Mouse (Mus musculus): ENCODE data around the gene Hoxc4.

Hoxc4 gene

DNA sequence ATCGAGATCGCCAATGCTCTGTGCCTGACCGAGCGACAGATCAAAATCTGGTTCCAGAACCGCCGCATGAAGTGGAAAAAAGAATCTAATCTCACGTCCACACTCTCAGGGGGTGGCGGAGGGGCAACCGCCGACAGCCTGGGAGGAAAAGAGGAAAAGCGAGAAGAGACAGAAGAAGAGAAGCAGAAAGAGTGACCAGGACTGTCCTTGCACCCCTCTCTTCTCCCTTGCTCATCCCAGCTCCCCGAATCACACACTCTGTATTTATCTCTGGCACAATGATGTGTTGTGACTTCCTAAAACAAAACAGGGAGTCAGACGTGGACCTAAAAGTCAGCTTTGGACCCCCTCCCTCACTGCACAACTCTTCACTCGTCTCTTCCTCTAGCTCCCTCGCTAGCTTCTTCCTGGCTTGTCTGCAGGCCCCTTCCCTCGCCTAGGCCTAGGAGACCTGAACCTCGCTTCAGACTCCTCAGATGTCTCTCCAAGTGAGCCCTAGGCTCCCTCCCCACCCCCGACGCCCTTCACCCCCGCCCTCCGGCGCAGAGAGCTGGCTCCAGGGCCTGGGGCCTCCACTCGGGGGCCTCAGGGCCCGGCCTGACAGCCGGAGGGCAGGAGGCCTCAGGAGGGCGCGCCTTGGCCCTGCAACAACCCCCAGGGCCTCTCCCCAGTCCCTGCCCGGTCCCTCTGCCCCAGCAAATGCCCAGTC lies 7.7 kb upstream of the Hoxc4 start:
- DNase-seq (ENCODE audit: low read depth, low spot score): no peak

DNA sequence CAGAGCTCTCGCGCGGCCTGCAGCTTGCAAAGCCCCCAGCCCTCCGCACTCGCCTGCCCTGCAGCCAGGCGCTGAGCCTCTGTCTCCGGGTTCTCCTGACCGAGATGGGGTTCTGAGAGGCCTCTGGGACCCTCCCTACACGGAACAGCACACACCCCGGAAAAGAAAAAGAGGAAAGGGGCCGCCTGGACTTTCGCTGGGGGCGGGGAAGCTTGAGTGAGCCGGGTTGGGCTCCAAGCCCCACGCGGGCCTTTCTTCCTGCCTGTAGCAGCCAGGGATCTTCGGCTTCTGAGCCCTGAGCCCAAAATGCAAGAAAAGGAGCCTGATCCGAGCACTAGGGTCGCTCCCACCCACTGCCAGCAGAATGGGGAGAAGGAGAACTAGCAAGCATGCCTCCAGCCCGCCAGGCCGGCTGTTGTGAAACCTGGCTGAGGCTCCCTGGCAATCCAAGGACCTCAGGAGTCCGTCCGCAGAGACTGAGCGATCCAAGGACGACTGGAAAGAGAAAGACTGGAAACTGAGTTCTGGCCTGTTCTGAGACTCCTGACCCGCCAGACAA lies 6.7 kb upstream of the Hoxc4 start:
- no peak for DNase-seq (ENCODE audit: low read depth, low spot score)

DNA sequence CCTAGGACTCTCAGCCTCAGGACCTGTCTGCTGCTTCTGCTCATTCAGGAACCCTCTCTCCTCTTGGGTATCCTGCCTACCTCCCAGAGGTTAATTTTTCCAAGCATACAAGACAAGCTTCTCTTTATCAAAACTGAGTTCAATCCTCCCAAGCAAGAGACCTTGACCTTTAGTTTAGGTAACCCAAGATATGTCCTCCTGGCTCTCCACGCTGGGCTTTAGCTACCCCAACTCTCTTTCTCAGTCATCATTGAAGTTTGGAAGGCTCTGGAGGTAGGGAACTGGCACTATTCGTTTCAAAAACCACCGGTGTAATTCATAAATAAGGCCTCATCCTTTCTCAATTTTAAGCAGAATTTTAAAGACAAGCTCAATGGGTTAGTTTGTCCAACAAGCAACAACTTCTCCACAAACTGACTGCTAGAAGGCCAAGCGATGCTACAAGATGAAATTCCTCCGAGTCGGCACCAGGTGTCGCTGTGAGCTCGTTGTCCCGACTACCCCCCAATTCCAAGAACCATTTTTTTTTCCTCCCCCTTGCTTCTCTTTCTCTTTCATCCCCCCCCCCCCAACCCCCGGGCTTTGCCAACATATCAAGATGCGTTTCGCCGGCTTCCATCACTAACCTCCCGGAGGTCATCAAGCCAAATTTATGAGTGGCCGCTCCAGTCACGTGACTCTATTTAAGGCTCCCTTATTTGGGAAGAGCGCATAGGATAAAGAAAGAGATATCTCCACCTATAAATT lies 5.3 kb upstream of the Hoxc4 start:
- DNase-seq (ENCODE audit: low read depth, low spot score): peak; percentile 82

DNA sequence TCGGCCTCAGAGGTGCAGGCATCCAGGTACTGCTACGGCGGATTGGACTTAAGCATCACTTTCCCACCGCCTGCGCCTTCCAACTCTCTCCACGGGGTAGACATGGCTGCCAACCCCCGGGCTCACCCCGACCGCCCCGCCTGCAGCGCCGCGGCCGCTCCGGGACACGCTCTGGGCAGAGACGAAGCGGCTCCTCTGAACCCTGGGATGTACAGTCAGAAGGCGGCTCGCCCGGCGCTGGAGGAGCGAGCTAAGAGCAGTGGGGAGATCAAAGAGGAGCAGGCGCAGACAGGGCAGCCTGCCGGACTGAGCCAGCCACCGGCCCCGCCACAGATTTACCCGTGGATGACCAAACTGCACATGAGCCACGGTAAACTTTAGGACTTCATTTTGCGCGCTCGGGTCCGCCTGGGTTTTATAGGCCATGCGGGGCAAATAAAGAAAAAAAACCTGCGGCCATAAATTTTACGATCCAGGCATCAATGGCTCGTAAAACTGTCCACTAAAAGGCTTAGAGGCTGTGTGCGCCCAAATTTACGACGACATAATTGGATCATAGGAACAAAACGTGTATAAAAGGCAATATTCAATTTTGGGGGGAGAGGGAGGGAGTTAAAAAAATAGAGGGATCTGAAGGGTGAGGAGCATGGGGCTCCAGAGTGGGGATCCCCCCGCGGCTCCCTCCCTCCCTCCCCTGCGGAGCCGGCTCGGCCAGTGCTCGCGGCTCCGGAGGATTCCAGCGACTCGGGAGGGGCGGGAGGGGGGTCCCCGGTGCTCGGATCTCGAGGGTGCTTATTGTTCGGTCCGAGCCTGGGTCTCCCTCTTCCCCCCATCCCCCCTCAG lies 4.3 kb upstream of the Hoxc4 start:
- DNase-seq (ENCODE audit: low read depth, low spot score): peak; percentile 77

DNA sequence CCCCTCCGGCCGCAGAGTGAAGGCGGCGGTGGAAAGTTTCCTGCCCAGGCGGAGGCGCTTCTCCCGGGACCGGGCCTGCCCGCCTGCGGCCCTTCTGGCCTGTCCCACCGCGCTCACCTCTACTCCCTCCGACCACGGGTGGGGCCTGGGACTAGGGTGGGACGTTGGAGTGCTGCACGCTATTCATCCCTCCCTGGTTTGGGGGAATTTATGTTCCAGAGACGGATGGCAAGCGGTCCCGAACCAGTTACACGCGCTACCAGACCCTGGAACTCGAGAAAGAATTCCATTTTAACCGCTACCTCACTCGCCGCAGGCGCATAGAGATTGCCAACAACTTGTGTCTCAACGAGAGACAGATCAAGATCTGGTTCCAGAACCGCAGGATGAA lies 3.7 kb upstream of the Hoxc4 start:
- no peak for DNase-seq (ENCODE audit: low read depth, low spot score)

DNA sequence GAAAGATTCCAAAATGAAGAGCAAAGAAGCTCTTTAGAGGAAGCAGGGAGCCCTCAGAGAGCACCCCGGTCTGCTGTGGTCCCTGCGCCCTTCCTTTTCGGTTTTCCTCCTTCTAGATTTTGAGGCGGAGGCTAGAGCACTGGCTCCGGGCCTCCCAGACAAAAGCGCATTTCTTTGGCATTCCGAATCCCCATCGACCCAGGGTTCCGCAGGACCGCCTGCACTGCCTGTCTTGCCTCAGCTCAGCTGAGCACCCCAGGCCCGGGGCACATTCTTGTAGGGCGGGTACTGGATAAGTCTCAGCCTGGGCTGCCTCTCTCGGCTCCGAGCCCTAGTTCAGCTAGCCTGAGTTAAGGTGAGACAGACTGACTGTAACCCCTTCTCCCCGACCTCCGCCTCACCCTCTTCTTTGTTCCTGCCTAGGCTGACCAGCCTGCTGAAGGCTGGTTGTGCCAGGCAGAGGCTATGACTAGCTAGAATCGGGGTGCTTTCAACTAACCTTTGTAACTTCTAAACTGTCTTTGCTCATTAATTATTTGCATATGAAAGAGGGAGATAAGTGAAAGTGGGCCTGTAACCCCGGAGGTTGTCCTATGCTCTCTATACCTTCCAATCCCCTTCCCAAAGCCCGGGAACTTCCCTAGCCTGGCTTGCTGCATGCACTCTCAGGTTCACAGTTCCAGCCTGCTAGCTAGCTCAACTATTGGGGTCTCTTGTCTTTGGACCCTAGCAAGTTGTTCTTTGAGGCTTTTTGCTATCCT lies 3.1 kb upstream of the Hoxc4 start:
- DNase-seq (ENCODE audit: low read depth, low spot score): no peak

DNA sequence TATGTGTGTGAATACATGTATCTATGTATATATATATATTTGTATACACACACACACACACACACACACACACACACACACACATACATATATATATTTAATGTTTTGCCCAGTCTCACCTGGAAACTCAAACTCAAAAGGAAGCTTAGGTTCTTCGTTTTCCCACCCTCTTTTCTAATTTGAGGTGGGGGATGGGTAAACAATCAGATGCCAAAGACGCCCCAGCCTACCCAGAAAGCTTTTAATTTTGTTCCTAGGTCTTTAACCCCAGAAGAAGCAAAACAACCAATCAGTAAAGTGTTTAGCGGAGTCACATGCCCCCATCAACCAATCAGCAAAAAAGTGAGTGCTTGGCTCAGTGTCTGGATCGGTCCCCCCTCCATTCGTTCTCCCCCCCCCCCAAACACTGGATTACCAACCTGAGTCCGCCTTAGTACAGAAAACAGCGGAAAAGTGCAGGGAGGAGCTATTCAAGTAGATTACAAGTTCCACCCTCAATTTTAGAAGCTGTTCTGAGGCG lies 2.2 kb downstream of the Hoxc4 start:
- DNase-seq (ENCODE audit: low read depth, low spot score): no peak

DNA sequence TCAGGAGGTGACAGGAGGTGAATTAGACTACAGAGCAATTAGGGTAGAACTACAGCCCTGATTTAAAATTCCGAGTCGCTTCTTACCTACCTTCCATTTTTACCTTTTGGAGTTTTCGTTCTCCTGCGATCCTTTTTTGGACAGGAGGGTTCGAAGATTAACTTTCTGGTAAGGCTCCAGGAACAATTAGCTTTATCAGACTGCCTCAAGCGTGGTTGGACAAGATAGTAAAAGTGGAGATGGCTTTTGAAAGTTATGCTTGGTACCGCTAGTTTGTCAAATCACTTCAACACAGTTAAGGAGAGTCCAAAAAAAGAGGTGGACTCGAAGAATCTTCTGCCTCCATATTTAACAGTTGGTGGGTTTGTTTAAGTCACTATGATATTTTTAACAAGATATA lies 2.8 kb downstream of the Hoxc4 start:
- no peak for DNase-seq (ENCODE audit: low read depth, low spot score)

DNA sequence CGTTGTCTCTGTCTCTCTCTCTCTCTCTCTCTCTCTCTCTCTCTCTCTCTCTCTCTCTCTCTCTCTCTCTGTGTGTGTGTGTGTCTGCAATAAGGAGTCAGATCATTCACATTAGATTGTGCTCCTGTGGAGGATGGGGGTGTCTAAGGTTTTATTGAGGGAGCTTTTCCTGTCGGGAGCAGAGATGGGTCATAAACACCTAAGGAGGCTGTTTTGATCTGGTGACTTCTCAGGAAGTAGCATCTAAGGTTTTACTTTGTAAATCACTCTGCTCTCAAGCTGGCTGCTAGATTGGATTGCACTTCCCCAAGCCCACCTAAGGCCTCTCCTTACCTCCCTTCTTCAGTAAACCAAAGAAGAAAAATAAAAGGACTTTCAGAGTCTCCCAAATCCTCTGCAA lies 5.4 kb downstream of the Hoxc4 start:
- no peak for DNase-seq (ENCODE audit: low read depth, low spot score)

DNA sequence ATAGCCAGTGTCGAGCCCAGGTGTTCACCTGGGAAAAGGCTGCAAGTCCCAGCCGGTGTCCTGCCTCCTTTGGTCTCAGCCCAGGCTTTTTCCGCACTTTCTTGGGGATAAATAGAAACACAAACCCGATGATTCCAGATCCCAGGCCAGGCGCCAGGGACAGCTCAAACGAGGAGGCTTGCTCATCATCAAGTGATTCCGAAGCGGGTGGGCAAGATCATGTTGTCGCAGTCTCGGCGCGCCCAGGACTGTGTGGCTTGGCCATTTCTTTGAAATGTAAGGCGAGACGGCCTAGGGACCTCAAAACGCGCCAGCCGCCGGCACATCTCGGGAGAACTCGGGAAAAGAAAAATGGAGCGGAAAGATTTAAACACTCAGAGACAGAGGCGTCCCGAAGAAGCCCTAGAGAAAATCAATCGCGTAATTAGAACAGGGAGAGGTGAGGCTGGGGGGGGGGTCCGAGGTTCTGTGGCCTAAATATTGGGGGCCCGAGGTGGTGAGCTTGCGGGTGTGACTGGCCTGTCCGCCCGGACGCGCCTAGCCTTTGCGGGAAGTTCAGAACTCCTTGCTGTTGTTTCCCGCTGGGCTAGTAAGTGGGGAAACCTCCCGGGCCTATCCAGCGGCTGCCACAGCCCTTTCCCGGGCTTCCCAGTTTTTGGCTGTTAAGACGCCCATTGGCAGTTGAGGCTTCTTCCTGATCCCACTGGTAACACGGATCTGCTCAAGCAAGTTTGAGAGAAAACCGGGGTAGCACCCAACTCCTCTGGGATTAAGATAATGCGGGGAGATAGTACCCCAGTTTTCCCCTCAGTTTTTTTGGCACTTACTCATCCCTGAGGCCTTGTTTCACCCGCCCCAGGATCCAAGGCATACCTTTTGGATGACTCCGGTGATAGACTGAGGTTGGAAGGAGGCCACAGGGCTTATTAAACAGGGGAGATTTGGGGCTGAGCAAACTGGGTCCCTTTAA lies 8.8 kb downstream of the Hoxc4 start:
- no peak for DNase-seq (ENCODE audit: low read depth, low spot score)

DNA sequence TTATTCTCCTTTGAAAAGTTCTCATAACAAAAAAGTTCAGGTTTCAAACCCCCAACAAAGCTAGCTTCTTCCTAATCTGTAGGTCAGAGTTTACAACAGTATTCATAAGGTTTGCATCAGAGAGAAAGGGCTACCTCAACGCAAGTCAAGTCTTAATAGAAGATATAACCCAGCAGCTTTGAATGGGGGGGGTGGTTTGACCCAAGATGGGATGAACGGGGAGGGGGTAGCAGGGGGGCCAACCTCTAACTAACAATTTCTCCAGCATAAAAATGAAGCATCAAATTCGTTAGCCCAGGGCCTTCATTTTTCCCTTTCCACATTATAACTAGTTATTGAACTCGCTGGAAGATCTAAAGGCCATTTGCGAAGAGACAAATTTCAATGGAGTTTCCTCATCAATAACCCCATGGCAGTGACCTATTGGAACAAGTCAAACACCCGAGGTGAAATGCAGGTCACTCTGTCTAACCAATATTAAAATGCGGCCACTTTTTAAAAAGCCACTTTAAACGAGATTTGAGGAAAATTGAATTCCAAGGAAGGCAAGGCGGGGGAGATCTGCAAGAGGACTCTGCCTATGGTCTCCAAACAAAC lies 10.3 kb downstream of the Hoxc4 start:
- no peak for DNase-seq (ENCODE audit: low read depth, low spot score)

DNA sequence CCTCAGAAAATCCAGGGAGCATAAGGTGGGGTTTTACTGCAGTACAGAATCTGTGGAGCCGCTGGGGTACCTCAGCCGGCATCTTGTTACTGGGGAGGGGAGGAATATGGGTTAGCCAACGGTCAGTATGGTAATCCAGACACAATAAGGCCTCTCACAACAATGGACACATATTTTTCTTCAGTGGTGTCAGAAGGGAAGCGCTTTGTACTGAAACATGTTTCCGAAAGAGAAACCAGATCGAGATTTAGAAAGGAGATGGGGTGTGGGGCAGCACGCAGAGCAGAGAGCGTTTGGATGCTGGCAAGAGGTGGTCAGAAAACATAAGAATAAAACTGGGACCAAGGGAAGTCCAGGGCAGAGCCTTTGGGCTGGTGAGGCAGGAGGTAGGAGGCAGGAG lies 11.4 kb downstream of the Hoxc4 start:
- no peak for DNase-seq (ENCODE audit: low read depth, low spot score)

DNA sequence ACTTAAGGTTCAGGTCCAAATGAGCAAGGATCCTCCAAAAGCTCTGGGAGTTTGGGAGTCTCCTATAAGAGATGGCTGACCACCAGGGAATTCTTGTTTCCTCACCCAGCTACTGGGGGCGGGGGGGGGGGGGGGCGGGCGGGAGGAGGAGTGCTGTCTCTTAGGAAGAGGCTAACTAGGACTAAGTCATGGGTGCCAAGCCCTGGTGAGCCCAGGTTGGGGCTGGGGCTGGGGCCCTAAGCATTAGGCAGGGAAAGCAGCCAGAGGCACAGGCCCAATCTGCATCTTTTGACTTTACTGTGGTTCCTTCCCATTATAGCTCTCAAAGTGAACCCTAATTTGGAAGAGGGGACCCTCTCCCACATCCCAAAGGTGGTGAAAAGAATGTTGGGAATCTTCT lies 13.4 kb downstream of the Hoxc4 start:
- DNase-seq (ENCODE audit: low read depth, low spot score): no peak

DNA sequence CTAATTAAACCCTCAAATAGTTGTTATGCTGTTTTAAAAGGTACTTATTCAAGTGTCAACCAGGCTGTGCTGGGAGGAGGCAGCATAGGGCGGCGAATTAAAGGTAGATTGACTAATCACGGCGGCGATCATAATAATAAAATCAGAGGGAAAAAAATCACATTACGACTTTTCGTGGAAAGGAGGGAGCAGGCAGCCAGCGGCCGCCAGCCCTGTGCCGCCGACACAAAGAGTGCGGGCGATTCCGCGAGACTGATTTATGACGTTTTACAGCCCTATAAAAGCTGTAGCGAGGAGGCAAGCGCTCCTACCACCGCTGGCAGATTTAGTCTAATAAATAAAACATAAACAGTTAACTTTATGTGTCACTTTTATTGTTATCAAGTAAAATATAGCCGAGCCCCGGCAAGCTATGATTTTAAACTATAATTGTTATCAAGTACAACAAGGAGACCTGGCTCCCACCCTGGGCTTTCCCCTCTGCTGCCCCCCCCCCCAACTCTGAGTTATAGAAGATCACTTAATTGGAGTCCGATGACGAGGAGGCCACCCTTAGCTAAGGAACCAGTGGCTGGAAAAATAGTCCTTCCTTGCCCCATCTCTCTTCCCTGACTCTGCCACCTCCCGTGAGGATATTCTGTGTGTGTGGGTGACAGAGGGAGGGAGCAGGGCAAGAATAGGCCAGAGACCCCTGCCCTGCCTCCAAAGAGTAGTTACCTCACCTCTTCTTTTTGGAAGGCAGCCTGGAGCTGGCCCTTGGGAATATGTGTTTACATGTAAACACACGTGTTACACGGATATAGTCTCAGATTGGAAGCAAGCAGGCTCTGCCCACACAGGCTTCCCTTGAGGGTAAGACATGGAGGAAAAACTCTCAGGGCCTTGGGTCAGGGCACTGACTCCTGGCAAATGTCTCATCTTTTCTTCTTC lies 14.2 kb downstream of the Hoxc4 start:
- DNase-seq (ENCODE audit: low read depth, low spot score): no peak

DNA sequence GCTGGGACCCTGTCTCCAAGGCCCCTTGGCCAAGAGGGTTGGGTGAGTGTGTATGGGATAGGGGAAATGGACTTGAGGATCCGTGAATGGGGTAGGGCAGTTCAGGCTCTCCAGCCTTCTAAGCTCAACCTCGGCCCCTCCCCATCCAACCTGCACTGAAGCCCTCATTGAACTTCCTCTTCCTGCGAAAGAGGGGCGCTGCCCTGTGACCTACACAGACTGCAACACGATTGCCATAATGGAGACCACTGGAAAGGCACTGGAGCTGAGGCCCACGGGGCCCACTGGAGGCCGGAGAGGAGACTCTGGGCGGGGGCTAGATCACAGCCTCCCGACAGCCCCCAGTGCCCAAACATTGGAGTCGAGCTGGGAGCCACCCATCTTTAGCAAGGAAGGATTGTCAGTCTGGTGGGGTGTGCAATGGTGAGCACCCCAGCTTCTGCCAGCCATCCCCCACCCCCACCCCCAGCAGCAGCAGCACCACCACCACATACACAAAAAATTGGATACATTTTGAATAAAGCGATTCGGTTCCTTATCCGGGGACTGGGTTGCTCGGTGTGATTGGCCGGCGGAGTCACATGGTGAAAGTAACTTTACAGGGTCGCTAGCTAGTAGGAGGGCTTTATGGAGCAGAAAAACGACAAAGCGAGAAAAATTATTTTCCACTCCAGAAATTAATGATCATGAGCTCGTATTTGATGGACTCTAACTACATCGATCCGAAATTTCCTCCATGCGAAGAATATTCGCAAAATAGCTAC lies 15.5 kb downstream of the Hoxc4 start:
- no peak for DNase-seq (ENCODE audit: low read depth, low spot score)

DNA sequence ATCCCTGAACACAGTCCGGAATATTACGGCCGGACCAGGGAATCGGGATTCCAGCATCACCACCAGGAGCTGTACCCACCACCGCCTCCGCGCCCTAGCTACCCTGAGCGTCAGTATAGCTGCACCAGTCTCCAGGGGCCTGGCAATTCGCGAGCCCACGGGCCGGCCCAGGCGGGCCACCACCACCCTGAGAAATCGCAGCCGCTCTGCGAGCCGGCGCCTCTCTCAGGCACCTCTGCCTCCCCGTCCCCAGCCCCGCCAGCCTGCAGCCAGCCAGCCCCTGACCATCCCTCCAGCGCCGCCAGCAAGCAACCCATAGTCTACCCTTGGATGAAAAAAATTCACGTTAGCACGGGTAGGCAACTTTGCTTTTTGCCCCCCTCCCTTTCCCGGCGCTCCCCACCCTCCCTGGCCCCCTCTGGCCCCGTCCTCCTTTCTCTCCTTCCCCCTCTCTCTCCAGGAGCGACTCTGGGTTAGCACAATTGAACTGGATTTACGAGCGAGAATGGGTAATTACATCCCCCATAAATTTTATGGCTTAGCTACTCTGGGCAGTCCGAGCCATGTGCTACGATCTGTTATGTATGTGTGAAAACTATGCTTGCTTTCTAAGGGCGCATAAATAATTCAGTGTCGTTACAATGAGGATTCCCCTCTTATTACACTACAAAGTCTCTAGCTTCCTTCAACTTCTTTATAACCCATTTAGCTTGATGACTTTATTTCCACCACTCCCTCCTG lies 16.2 kb downstream of the Hoxc4 start:
- no peak for DNase-seq (ENCODE audit: low read depth, low spot score)

DNA sequence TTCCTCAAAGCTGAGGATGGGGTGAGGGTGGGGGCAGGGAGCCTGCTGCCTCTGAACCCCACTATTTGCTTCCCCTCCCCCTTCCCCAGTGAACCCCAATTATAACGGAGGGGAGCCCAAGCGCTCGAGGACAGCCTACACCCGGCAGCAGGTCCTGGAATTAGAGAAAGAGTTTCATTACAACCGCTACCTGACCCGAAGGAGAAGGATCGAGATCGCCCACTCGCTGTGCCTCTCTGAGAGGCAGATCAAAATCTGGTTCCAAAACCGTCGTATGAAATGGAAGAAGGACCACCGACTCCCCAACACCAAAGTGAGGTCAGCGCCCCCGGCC lies 16.8 kb downstream of the Hoxc4 start:
- DNase-seq (ENCODE audit: low read depth, low spot score): no peak
